Comparison of ENCODE assay signal across 8 mouse cellular contexts in genomic region chr1:133492291-133492985, GRCm38 (mm10).
DNase-seq lines count a peak whose midpoint lies in the region; ATAC-seq lines count a peak whose summit lies in the region.

No protein-coding gene starts in this region.

- H3K9ac ChIP-seq in heart, embryonic 11.5 days (ENCODE audit: low read depth, low read length): peak overlapping the region; percentile 83
- no peak overlapping the region for H3K9ac ChIP-seq in liver, embryonic 12.5 days
- peak overlapping the region; percentile 77 for H3K9ac ChIP-seq in neural tube, embryonic 11.5 days (ENCODE audit: low read length)

- no peaks in the 10 kb centered on the region for H3K36me3 ChIP-seq in heart, embryonic 11.5 days (ENCODE audit: control insufficient read depth, insufficient read depth, low read length)
- no peaks in the 10 kb centered on the region for H3K36me3 ChIP-seq in liver, embryonic 12.5 days
- no peaks in the 10 kb centered on the region for H3K36me3 ChIP-seq in neural tube, embryonic 11.5 days (ENCODE audit: control insufficient read depth, insufficient read depth, low read length)

- H3K4me2 ChIP-seq in heart, embryonic 11.5 days: peak overlapping the region; percentile 90
- H3K4me2 ChIP-seq in liver, embryonic 12.5 days: peak overlapping the region; percentile 62
- H3K4me2 ChIP-seq in neural tube, embryonic 11.5 days (ENCODE audit: low read depth): peak overlapping the region; percentile 68

- no peaks in the 10 kb centered on the region for H3K27me3 ChIP-seq in heart, embryonic 11.5 days (ENCODE audit: control insufficient read depth, insufficient read depth, low read length)
- H3K27me3 ChIP-seq in liver, embryonic 12.5 days (replicated peaks): peaks cover 23% of the 10 kb centered on the region
- no peaks in the 10 kb centered on the region for H3K27me3 ChIP-seq in neural tube, embryonic 11.5 days (ENCODE audit: control insufficient read depth, insufficient read depth, low read length)

- H3K9me3 ChIP-seq in heart, embryonic 11.5 days (replicated peaks; ENCODE audit: control insufficient read depth, low read length): no peaks in the 10 kb centered on the region
- no peaks in the 10 kb centered on the region for H3K9me3 ChIP-seq in liver, embryonic 12.5 days (replicated peaks)
- H3K9me3 ChIP-seq in neural tube, embryonic 11.5 days (ENCODE audit: control insufficient read depth, low read length): no peaks in the 10 kb centered on the region

- peak; percentile 67 for ATAC-seq in heart, embryonic 11.5 days (replicated peaks; ENCODE audit: insufficient number of reproducible peaks, low FRiP score, low TSS enrichment)
- ATAC-seq in liver, embryonic 12.5 days: no peak
- ATAC-seq in neural tube, embryonic 11.5 days (ENCODE audit: insufficient read depth, low FRiP score, low TSS enrichment): peak; percentile 89
- no peak for ATAC-seq in megakaryocyte, adult 5-6 weeks (ENCODE audit: poor library complexity, severe bottlenecking)

- DNase-seq in Muller cell, postnatal 12 days (ENCODE audit: inconsistent ontology term): peak; percentile 80
- DNase-seq in embryo, embryonic 11 days: peak; percentile 82
- peak; percentile 60 for DNase-seq in layer of hippocampus, adult 11-12 months (ENCODE audit: low spot score)
- peak; percentile 80 for DNase-seq in neural tube, embryonic 11.5 days (ENCODE audit: low spot score)
- peak; percentile 61 for DNase-seq in thymus, postnatal 4 days

- peaks cover 17% of the 10 kb centered on the region for H3K4me1 ChIP-seq in heart, embryonic 11.5 days (ENCODE audit: control insufficient read depth, insufficient read depth, low read length)
- H3K4me1 ChIP-seq in liver, embryonic 12.5 days: peaks cover 10% of the 10 kb centered on the region; the same call in 1 of the 2 replicates
- H3K4me1 ChIP-seq in neural tube, embryonic 11.5 days (ENCODE audit: control insufficient read depth, insufficient read depth, low read length): peaks cover 19% of the 10 kb centered on the region

- WGBS in heart, embryonic 11.5 days (ENCODE audit: insufficient replicate concordance): 4% methylated on average over 11 of the region's 11 CpGs
- 14% methylated on average over 11 of the region's 11 CpGs for WGBS in liver, embryonic 12.5 days (ENCODE audit: insufficient replicate concordance)
- 1% methylated on average over 11 of the region's 11 CpGs for WGBS in neural tube, embryonic 11.5 days

- peak overlapping the region; percentile 73 for H3K27ac ChIP-seq in heart, embryonic 11.5 days (ENCODE audit: low read depth, low read length)
- peak overlapping the region; percentile 23; the same call in 1 of the 2 replicates for H3K27ac ChIP-seq in liver, embryonic 12.5 days
- H3K27ac ChIP-seq in neural tube, embryonic 11.5 days (ENCODE audit: low read depth, low read length): peak overlapping the region; percentile 99

- H3K4me3 ChIP-seq in heart, embryonic 11.5 days (ENCODE audit: low read depth, low read length): peak overlapping the region; percentile 42
- peak overlapping the region; percentile 36 for H3K4me3 ChIP-seq in liver, embryonic 12.5 days
- peak overlapping the region; percentile 30 for H3K4me3 ChIP-seq in neural tube, embryonic 11.5 days (ENCODE audit: low read depth, low read length)

Comparison
In these comparisons a context has a peak if more than half of its experiments do, and no peak if none do; other contexts are left out.
1. ATAC-seq: peak in heart, embryonic 11.5 days (single experiment) and neural tube, embryonic 11.5 days (single experiment); none in liver, embryonic 12.5 days (single experiment) and megakaryocyte, adult 5-6 weeks (single experiment).
2. H3K27ac ChIP-seq: peak in every context shown above with its lines; median percentile 99 in neural tube, embryonic 11.5 days; 73 in heart, embryonic 11.5 days; 23 in liver, embryonic 12.5 days.
3. Peak in every context shown above with its lines, with median percentiles within 50 percentile points of each other: DNase-seq, H3K4me2 ChIP-seq and H3K4me3 ChIP-seq.